ENCODE assay signal across 14 mouse cellular contexts in the genomic region with DNA sequence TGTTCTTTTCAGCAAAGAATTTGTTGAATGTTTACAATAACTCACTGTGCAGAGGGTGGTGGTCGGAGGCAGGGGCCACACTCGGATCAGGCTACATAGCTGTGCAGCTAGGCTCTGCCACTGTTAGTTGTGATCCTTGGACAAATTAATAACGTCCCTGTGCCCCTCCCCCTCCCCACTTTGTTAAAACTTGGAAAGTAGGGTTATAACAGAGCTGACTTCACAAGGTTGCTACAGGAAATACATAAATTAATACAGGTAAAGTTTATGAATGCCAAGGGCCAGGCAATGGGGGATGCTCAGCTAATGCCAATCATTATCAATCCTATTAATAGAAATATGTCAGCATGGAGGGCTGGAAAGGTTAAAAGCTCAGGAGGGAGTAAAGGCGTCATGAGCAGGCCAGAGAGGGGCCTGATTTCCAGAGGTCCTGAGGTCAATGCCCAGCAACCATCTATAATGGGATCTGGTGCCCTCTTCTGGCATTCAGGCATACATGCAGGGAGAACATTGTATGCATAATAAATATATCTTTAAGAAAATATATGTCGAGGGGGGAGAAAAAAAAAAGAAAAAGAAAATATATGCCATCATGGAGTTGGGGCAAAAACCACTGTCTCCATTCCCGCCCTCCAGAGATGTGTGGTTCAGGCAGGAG. TPM values are rescaled to one million over a fixed set of nuclear protein-coding genes. Genes with fewer than 3 reads are reported as not detected.
DNase-seq lines count a peak whose midpoint lies in the region; ATAC-seq and TF ChIP-seq lines count a peak whose summit lies in the region.
"Had no signal": no experiment of that assay in that cellular context is flagged by ENCODE, and none has a peak within 500 bp of the region (broad histone marks: within the 10 kb centered on the region; RNA-seq: fewer than 3 reads in every experiment).

No protein-coding gene starts in this region.

- H3K36me3 ChIP-seq in heart, postnatal 0 days (replicated peaks; ENCODE audit: control insufficient read depth, insufficient read depth, low read length): no peaks in the 10 kb centered on the region
- no peaks in the 10 kb centered on the region for H3K36me3 ChIP-seq in lung, postnatal 0 days (ENCODE audit: insufficient read depth, low read length)
- no peaks in the 10 kb centered on the region; the same call in 1 of the 2 replicates for H3K36me3 ChIP-seq in splenic B cell, adult 2 months (ENCODE audit: control insufficient read depth, insufficient read depth, low read length, poor library complexity, severe bottlenecking)
- H3K36me3 ChIP-seq: midbrain, embryonic 15.5 days had no signal

- H3K4me1 ChIP-seq in heart, postnatal 0 days (ENCODE audit: control insufficient read depth, insufficient read depth): peaks cover 21% of the 10 kb centered on the region
- peaks cover 17% of the 10 kb centered on the region for H3K4me1 ChIP-seq in lung, postnatal 0 days (ENCODE audit: insufficient read depth, low read depth, low read length)

- no peak overlapping the region for H3K4me3 ChIP-seq in heart, postnatal 0 days (ENCODE audit: low read depth, low read length)
- H3K4me3 ChIP-seq in lung, postnatal 0 days (ENCODE audit: low read depth, low read length): no peak overlapping the region
- H3K4me3 ChIP-seq: forebrain, embryonic 13.5 days; midbrain, embryonic 15.5 days had no signal

- no peak overlapping the region for H3K27ac ChIP-seq in heart, postnatal 0 days (ENCODE audit: low read depth)
- no peak overlapping the region for H3K27ac ChIP-seq in lung, postnatal 0 days (ENCODE audit: low read length)
- H3K27ac ChIP-seq: forebrain, embryonic 13.5 days; midbrain, embryonic 15.5 days had no signal

- no peak overlapping the region for H3K4me2 ChIP-seq in heart, postnatal 0 days (ENCODE audit: low read depth, low read length)
- H3K4me2 ChIP-seq in lung, postnatal 0 days (replicated peaks; ENCODE audit: low read depth, low read length): no peak overlapping the region
- H3K4me2 ChIP-seq: forebrain, embryonic 13.5 days; midbrain, embryonic 15.5 days had no signal

- TF ChIP-seq EP300 in heart, postnatal 0 days (IDR thresholded peaks at IDR 0.05; ENCODE audit: low read depth): no peak
- TF ChIP-seq EP300 in lung, postnatal 0 days (IDR thresholded peaks at IDR 0.05): no peak

- no peaks in the 10 kb centered on the region for H3K9me3 ChIP-seq in heart, postnatal 0 days (replicated peaks; ENCODE audit: control insufficient read depth, low read length)
- H3K9me3 ChIP-seq in lung, postnatal 0 days (ENCODE audit: low read length): no peaks in the 10 kb centered on the region
- H3K9me3 ChIP-seq: forebrain, embryonic 13.5 days; midbrain, embryonic 15.5 days had no signal

- TF ChIP-seq CTCF in heart, postnatal 0 days (IDR thresholded peaks at IDR 0.05; ENCODE audit: low read depth): peak; percentile 50
- TF ChIP-seq CTCF in lung, postnatal 0 days (IDR thresholded peaks at IDR 0.05): peak; percentile 59

- H3K9ac ChIP-seq in heart, postnatal 0 days (replicated peaks; ENCODE audit: low read depth, low read length): no peak overlapping the region
- no peak overlapping the region for H3K9ac ChIP-seq in lung, postnatal 0 days (replicated peaks; ENCODE audit: low read depth)
- H3K9ac ChIP-seq: forebrain, embryonic 13.5 days; midbrain, embryonic 15.5 days had no signal

- no peak for DNase-seq in heart, postnatal 0 days (ENCODE audit: low spot score)
- DNase-seq in heart, adult 18-20 months: no peak
- peak; percentile 20 for DNase-seq in lung, postnatal 0 days (ENCODE audit: low spot score)
- DNase-seq in lung, postnatal 25 days (ENCODE audit: low spot score): no peak
- peak; percentile 21 for DNase-seq in NIH3T3 (ENCODE audit: low read depth)
- DNase-seq in splenic B cell, adult 2 months (ENCODE audit: low read depth, low spot score): peak; percentile 19
- DNase-seq in gastrocnemius, postnatal 10 days: no peak
- DNase-seq: heart, postnatal 14 days; kidney, postnatal 36 days; lung, adult 18-20 months had no signal

- H3K27me3 ChIP-seq in heart, postnatal 0 days (ENCODE audit: control insufficient read depth, insufficient read depth, low read length): peaks cover 21% of the 10 kb centered on the region
- no peaks in the 10 kb centered on the region for H3K27me3 ChIP-seq in lung, postnatal 0 days (replicated peaks; ENCODE audit: insufficient read depth, low read length)
- no peaks in the 10 kb centered on the region for H3K27me3 ChIP-seq in splenic B cell, adult 2 months (ENCODE audit: control insufficient read depth, insufficient read depth, low read length, poor library complexity, severe bottlenecking)

- 62% methylated on average over 6 of the region's 6 CpGs for WGBS in heart, postnatal 0 days
- 48% methylated on average over 6 of the region's 6 CpGs for WGBS in lung, postnatal 0 days

- ATAC-seq in heart, postnatal 0 days (ENCODE audit: insufficient read depth, low read depth): no peak
- no peak for ATAC-seq in lung, postnatal 0 days
- ATAC-seq: forebrain, embryonic 13.5 days; inflammation-experienced regulatory T-cells, adult 6 months; midbrain, embryonic 15.5 days had no signal

RNA-seq across cellular contexts. Expression of a gene that starts 13.6 kb away (rescaled TPM):
- not detected in 2 replicates for total RNA-seq in heart, postnatal 0 days (2014; rRNA removed; ENCODE audit: low replicate concordance)
- polyA plus RNA-seq in heart, postnatal 0 days (2015; fragmentation: Nextera tagmentation; extraction: Ambion mirVana): 0.05 TPM in 1 of 2 replicates, not detected in the other
- total RNA-seq in heart, adult 18-20 months (2021): not detected
- 0.04 TPM in 1 of 2 replicates, not detected in the other for polyA plus RNA-seq in lung, postnatal 0 days (2015; fragmentation: Nextera tagmentation; extraction: Ambion mirVana)
- total RNA-seq in gastrocnemius, postnatal 10 days (2021): not detected
- total RNA-seq: heart, postnatal 14 days had no signal
- polyA plus RNA-seq: gonadal fat pad, adult 2 months had no signal

RNA-seq across cellular contexts. Expression of a gene that starts 29.8 kb away (rescaled TPM):
- 26.2 and 41.6 TPM in 2 replicates for total RNA-seq in heart, postnatal 0 days (2014; rRNA removed; ENCODE audit: low replicate concordance)
- polyA plus RNA-seq in heart, postnatal 0 days (2015; fragmentation: Nextera tagmentation; extraction: Ambion mirVana): 18.7 and 20.9 TPM in 2 replicates
- 10 to 100 TPM; 37.1 to 40.8 TPM for total RNA-seq in heart, adult 18-20 months (2021)
- 12.5 and 14.8 TPM in 2 replicates for polyA plus RNA-seq in lung, postnatal 0 days (2015; fragmentation: Nextera tagmentation; extraction: Ambion mirVana)
- 10 to 100 TPM; 17.5 to 22.8 TPM for total RNA-seq in gastrocnemius, postnatal 10 days (2021)

RNA-seq across cellular contexts. Expression of a gene that starts 44.5 kb away (rescaled TPM):
- total RNA-seq in heart, postnatal 0 days (2014; rRNA removed; ENCODE audit: low replicate concordance): not detected in 2 replicates
- polyA plus RNA-seq in heart, postnatal 0 days (2015; fragmentation: Nextera tagmentation; extraction: Ambion mirVana): not detected in 2 replicates
- total RNA-seq in heart, adult 18-20 months (2021): under 1 TPM; 0.08 to 0.12 TPM
- 0.11 and 0.12 TPM in 2 replicates for polyA plus RNA-seq in lung, postnatal 0 days (2015; fragmentation: Nextera tagmentation; extraction: Ambion mirVana)
- total RNA-seq in gastrocnemius, postnatal 10 days (2021): under 1 TPM; 0.23 to 0.29 TPM

Comparison
In these comparisons a context has a peak if more than half of its experiments do, and no peak if none do; other contexts are left out.
1. DNase-seq: peak in lung, postnatal 0 days (single experiment), NIH3T3 (single experiment) and splenic B cell, adult 2 months (single experiment); none in heart, postnatal 0 days (single experiment), heart, adult 18-20 months (0 of 2), lung, postnatal 25 days (single experiment) and gastrocnemius, postnatal 10 days (single experiment).